Mouse (Mus musculus) gonadal fat pad, adult 2 months (tissue): ENCODE data around the gene Sag. TPM values are rescaled to one million over a fixed set of nuclear protein-coding genes. Genes with fewer than 3 reads are reported as not detected.

Experiments
- DNase-seq: peaks from one replicate; pipeline ENCODE4 v3.0.0-alpha.2; 2012; ENCODE audit warnings: low read depth
- polyA plus RNA-seq: library from polyadenylated mRNA; depleted of rRNA; stranded (reverse); fragments of >200 nt; gene quantifications from 2 replicates; pipeline ENCODE4 v1.2.3, GENCODE M21; 2012

The Sag gene
- polyA plus RNA-seq, 1 experiment: 5.4 TPM

GRCm38 (mm10) chr1:87853601-87854361 lies 50.3 kb downstream of the Sag start:
- DNase-seq: no peak

- DNase-seq: no peak
Observed at GRCm38 (mm10) chr1:87854411-87854810, 50.9 kb downstream of the Sag start.

GRCm38 (mm10) chr1:87854851-87855251 lies 51.4 kb downstream of the Sag start:
- DNase-seq: no peak

- no peak for DNase-seq
Observed at GRCm38 (mm10) chr1:87855522-87855921, 52.0 kb downstream of the Sag start.

- no peak for DNase-seq
Observed at GRCm38 (mm10) chr1:87856823-87857222, 53.3 kb downstream of the Sag start.

- DNase-seq: no peak
Observed at GRCm38 (mm10) chr1:87858031-87858430, 54.6 kb downstream of the Sag start.

- no peak for DNase-seq
Observed at GRCm38 (mm10) chr1:87858529-87858928, 55.0 kb downstream of the Sag start.

- DNase-seq: no peak
Observed at GRCm38 (mm10) chr1:87863602-87864001, 60.1 kb downstream of the Sag start.

GRCm38 (mm10) chr1:87864889-87865288 lies 61.4 kb downstream of the Sag start:
- no peak for DNase-seq

GRCm38 (mm10) chr1:87866672-87867071 lies 63.2 kb downstream of the Sag start:
- DNase-seq: no peak

GRCm38 (mm10) chr1:87871546-87871945 lies 68.1 kb downstream of the Sag start:
- DNase-seq: no peak

- no peak for DNase-seq
Observed at GRCm38 (mm10) chr1:87873081-87873480, 69.6 kb downstream of the Sag start.

GRCm38 (mm10) chr1:87876065-87876464 lies 72.6 kb downstream of the Sag start:
- DNase-seq: no peak

- DNase-seq: no peak
Observed at GRCm38 (mm10) chr1:87877552-87878283, 74.2 kb downstream of the Sag start.

- no peak for DNase-seq
Observed at GRCm38 (mm10) chr1:87879034-87879433, 75.6 kb downstream of the Sag start.

- DNase-seq: peak; percentile 64
Observed at GRCm38 (mm10) chr1:87879494-87880325, 76.2 kb downstream of the Sag start.

GRCm38 (mm10) chr1:87880326-87880627 lies 76.8 kb downstream of the Sag start:
- no peak for DNase-seq

- DNase-seq: no peak
Observed at GRCm38 (mm10) chr1:87880856-87881255, 77.4 kb downstream of the Sag start.

GRCm38 (mm10) chr1:87881726-87882125 lies 78.2 kb downstream of the Sag start:
- DNase-seq: no peak

GRCm38 (mm10) chr1:87882554-87882953 lies 79.1 kb downstream of the Sag start:
- DNase-seq: no peak

- DNase-seq: peak; percentile 24
Observed at GRCm38 (mm10) chr1:87890960-87891359, 87.5 kb downstream of the Sag start.

GRCm38 (mm10) chr1:87891634-87892033 lies 88.2 kb downstream of the Sag start:
- no peak for DNase-seq

- DNase-seq: no peak
Observed at GRCm38 (mm10) chr1:87892499-87892898, 89.0 kb downstream of the Sag start.
